Mouse (Mus musculus) macrophage (primary cell): Measurements from ENCODE around the gene Alkal2. TPM values are rescaled to one million over a fixed set of nuclear protein-coding genes. Genes with fewer than 3 reads are reported as not detected.
A peak's percentile ranks its signal among the peaks of the same experiment; 100 is the strongest.

Experiments
- H3K27ac ChIP-seq: fragments of 350-480 bp; formaldehyde crosslinking; 2 replicates; pipeline ENCODE4 v1.9.0; 2021
- H3K36me3 ChIP-seq: fragments of 350-480 bp; formaldehyde crosslinking; 2 replicates; pipeline ENCODE4 v1.9.0; 2021; ENCODE audit errors: inconsistent target
- H3K4me3 ChIP-seq: fragments of 350-480 bp; formaldehyde crosslinking; 2 replicates; pipeline ENCODE4 v1.9.0; 2021; ENCODE audit errors: inconsistent target
- H3K79me2 ChIP-seq: fragments of 350-480 bp; formaldehyde crosslinking; 2 replicates; pipeline ENCODE4 v1.9.0; 2021; ENCODE audit errors: inconsistent target
- WGBS: methylation state at CpG from one replicate; pipeline ENCODE4 v1.1.7; 2026; ENCODE audit warnings: inconsistent platforms; ENCODE audit not compliant: missing documents; 5-methylcytosine and 5-hydroxymethylcytosine counted together
- polyA plus RNA-seq: library from polyadenylated mRNA; stranded (reverse); fragments of 250-400 nt; gene quantifications from 3 replicates; pipeline ENCODE4 v1.2.4, GENCODE M21; 2018; ENCODE audit warnings: inconsistent platforms

Alkal2 gene
- polyA plus RNA-seq, 1 experiment from 2014 or later: not detected

- no peak overlapping the region for H3K4me3 ChIP-seq
- 0 out of 2 replicates have a peak, but pooled peaks cover 4% of the 10 kb centered on the region for H3K36me3 ChIP-seq
- WGBS: 100% methylated on average over 4 of the region's 4 CpGs
- H3K79me2 ChIP-seq: no peaks in the 10 kb centered on the region; the same call in 1 of the 2 replicates
- no peak overlapping the region for H3K27ac ChIP-seq
These were observed 12.9 kb downstream of the Alkal2 start for GRCm38 (mm10) chr12:30897039-30897438.

GRCm38 (mm10) chr12:30908658-30909057 is 24.5 kb downstream of the Alkal2 start:
- Histone ChIP-seq H3K27ac (no peak overlapping the region), H3K36me3 (peaks cover 10% of the 10 kb centered on the region), H3K4me3 (no peak overlapping the region), H3K79me2 (peaks cover 54% of the 10 kb centered on the region)
- WGBS: 100% methylated on average over 1 of the region's 1 CpGs

- no peak overlapping the region for H3K27ac ChIP-seq
- H3K36me3 ChIP-seq: no peaks in the 10 kb centered on the region
- no peak overlapping the region for H3K4me3 ChIP-seq
- H3K79me2 ChIP-seq: peaks cover 54% of the 10 kb centered on the region
- 90% methylated on average over 2 of the region's 2 CpGs for WGBS
These were observed 25.8 kb downstream of the Alkal2 start for GRCm38 (mm10) chr12:30909881-30910280.

GRCm38 (mm10) chr12:30910860-30911259 is 26.7 kb downstream of the Alkal2 start:
- WGBS: 6% methylated on average over 8 of the region's 8 CpGs
- H3K36me3 ChIP-seq: no peaks in the 10 kb centered on the region
- peak overlapping the region; percentile 99 for H3K4me3 ChIP-seq
- peaks cover 54% of the 10 kb centered on the region for H3K79me2 ChIP-seq
- H3K27ac ChIP-seq: peak overlapping the region; percentile 61

GRCm38 (mm10) chr12:30911261-30912047 is 27.3 kb downstream of the Alkal2 start, which contains the start of the genes Acp1 and Sh3yl1:
Gene Acp1 (minus strand): TSS chr12:30911589.
Gene Sh3yl1 (plus strand): TSS chr12:30911668.
- H3K79me2 ChIP-seq: peaks cover 48% of the 10 kb centered on the region
- WGBS: under 1% methylated on average over 48 of the region's 52 CpGs
- H3K27ac ChIP-seq: peak within 1 kb of the TSS; percentile 61
- H3K4me3 ChIP-seq: peak within 1 kb of the TSS; percentile 99
- H3K36me3 ChIP-seq: no peaks in the 10 kb centered on the region

GRCm38 (mm10) chr12:30912048-30912381 is 27.9 kb downstream of the Alkal2 start:
- peak overlapping the region; percentile 99 for H3K4me3 ChIP-seq
- peaks cover 43% of the 10 kb centered on the region for H3K79me2 ChIP-seq
- no peak overlapping the region for H3K27ac ChIP-seq
- no peaks in the 10 kb centered on the region for H3K36me3 ChIP-seq
- 2% methylated on average over 19 of the region's 19 CpGs for WGBS

- Histone ChIP-seq H3K79me2 (peaks cover 35% of the 10 kb centered on the region), H3K27ac (no peak overlapping the region), H3K36me3 (no peaks in the 10 kb centered on the region), H3K4me3 (no peak overlapping the region)
- 91% methylated on average over 3 of the region's 3 CpGs for WGBS
These were observed 28.7 kb downstream of the Alkal2 start for GRCm38 (mm10) chr12:30912840-30913239.

GRCm38 (mm10) chr12:30922401-30922800 is 38.3 kb downstream of the Alkal2 start:
- H3K4me3 ChIP-seq: no peak overlapping the region
- no peaks in the 10 kb centered on the region for H3K79me2 ChIP-seq
- no peak overlapping the region for H3K27ac ChIP-seq
- H3K36me3 ChIP-seq: no peaks in the 10 kb centered on the region
- 85% methylated on average over 3 of the region's 3 CpGs for WGBS

GRCm38 (mm10) chr12:30928182-30928581 is 44.1 kb downstream of the Alkal2 start:
- Histone ChIP-seq H3K4me3 (no peak overlapping the region), H3K36me3 (no peaks in the 10 kb centered on the region), H3K27ac (no peak overlapping the region), H3K79me2 (no peaks in the 10 kb centered on the region)
- WGBS: 96% methylated on average over 6 of the region's 6 CpGs

GRCm38 (mm10) chr12:30933299-30933698 is 49.2 kb downstream of the Alkal2 start:
- Histone ChIP-seq H3K4me3 (no peak overlapping the region), H3K79me2 (no peaks in the 10 kb centered on the region), H3K36me3 (no peaks in the 10 kb centered on the region), H3K27ac (no peak overlapping the region)
- 85% methylated on average over 2 of the region's 2 CpGs for WGBS

- Histone ChIP-seq H3K4me3 (no peak overlapping the region), H3K36me3 (no peaks in the 10 kb centered on the region), H3K27ac (no peak overlapping the region), H3K79me2 (no peaks in the 10 kb centered on the region)
- 95% methylated on average over 2 of the region's 2 CpGs for WGBS
These were observed 52.8 kb downstream of the Alkal2 start for GRCm38 (mm10) chr12:30936899-30937298.

Other genes with a start within 250 kb of the Alkal2 start
- 24.4 to 46.0 TPM (median 32.9 TPM) in 3 replicates for gene Acp1, start 27.3 kb downstream of the Alkal2 start, polyA plus RNA-seq
- 0.63 to 0.89 TPM (median 0.89 TPM) in 3 replicates for gene Sh3yl1, start 27.3 kb downstream of the Alkal2 start, polyA plus RNA-seq
- 0.89 to 1.7 TPM (median 0.89 TPM) in 3 replicates for gene Fam110c, start 189.5 kb downstream of the Alkal2 start, polyA plus RNA-seq